Mouse (Mus musculus) lung, adult 10 weeks (tissue): ENCODE data around the gene Sppl2a. TPM values are rescaled to one million over a fixed set of nuclear protein-coding genes. Genes with fewer than 3 reads are reported as not detected.

Source experiments
- polyA plus RNA-seq: library from polyadenylated mRNA; stranded (reverse); fragments of 350-450 nt; fragmentation: Illumina TruSeq; extraction: RNeasy Lipid Tissue Mini Kit (QIAGEN cat#74804); gene quantifications from one replicate; pipeline ENCODE4 v1.2.3, GENCODE M21; 2014; ENCODE audit warnings: low read depth, low replicate concordance; ENCODE audit not compliant: insufficient read depth

The Sppl2a gene
- 25.8 TPM for polyA plus RNA-seq

GRCm38 (mm10) chr2:126932897-126933641 lies at the start of gene Sppl2a:
TSS of gene Sppl2a (minus strand) at chr2:126933235.

DNA sequence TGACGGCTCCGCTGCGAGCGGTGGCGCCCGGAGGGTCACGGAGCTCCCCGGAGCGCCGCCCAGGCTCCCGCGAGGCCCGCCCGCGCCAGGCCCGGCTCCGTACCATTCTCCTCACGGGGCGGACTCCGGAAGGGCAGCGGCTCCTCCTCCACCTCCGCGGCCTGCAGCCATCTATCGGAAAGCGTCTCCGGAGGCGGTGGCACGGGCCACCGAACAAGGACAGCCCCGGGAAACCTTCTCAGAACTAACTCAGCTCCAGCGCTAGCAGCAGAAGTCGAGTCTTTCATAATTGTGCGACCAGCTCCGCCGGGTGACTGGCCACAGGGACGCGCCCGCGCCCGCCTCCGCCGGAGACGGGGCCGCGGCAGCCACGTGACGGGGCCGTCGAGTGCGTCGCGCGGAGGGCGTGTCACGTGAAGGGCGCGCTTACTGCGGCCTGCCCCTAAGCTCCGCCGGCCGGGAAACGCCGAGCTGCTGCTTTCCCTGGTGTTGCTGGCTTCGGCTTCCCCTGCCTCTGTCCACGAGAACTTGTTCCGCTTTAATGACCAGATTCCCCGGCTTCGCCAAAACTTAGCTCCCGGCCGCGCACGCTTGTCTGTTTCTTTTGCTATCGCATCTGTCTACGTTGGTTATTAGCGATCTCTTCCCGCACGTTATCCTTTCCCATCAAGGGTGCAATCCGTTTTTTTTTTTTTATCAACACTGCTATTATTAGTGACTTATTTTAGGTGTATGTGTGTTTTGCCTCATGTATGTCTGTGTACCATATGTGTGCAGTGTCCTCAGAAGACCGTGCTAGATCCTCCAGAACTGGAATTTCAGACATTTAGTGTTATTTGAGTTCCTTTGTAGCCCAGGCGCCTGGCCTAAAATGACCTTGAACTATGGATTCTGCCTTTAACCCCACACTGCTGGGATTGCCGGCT lies 56.9 kb downstream of the Sppl2a start, which contains the start of gene Trpm7:
TSS of gene Trpm7 (minus strand) at position 360 of the 926 bp plus-strand sequence.

Other genes with a start within 250 kb of the Sppl2a start
- 19.7 TPM for gene Usp8, start 225.9 kb downstream of the Sppl2a start, polyA plus RNA-seq
- 0.79 TPM for gene Usp50, start 149.8 kb downstream of the Sppl2a start, polyA plus RNA-seq
- 14.1 TPM for gene Trpm7, start 57.0 kb downstream of the Sppl2a start, polyA plus RNA-seq
- 2.2 TPM for gene Ap4e1, start 75.5 kb upstream of the Sppl2a start, polyA plus RNA-seq
- 29.1 TPM for gene Blvra, start 137.4 kb upstream of the Sppl2a start, polyA plus RNA-seq
- 3.5 TPM for gene Ncaph, start 200.7 kb upstream of the Sppl2a start, polyA plus RNA-seq
- gene Itpripl1, start 210.2 kb upstream of the Sppl2a start, polyA plus RNA-seq, result 7.6 TPM